Mouse (Mus musculus) thymus, adult 2 months (tissue): Measurements from ENCODE around the gene Serinc4. TPM values are rescaled to one million over a fixed set of nuclear protein-coding genes. Genes with fewer than 3 reads are reported as not detected.
A peak's percentile ranks its signal among the peaks of the same experiment; 100 is the strongest.

ENCODE experiments used
- DNase-seq: peaks from one replicate; pipeline ENCODE4 v3.0.0; 2021
- H3K27ac ChIP-seq: fragments of 200-500 bp; 2 replicates; pipeline ENCODE4 v1.5.1; 2012; ENCODE audit warnings: low read length, control low read depth; ENCODE audit not compliant: control insufficient read depth, insufficient read depth
- H3K27me3 ChIP-seq: fragments of 200-500 bp; 2 replicates; pipeline ENCODE4 v1.6.1; 2012; ENCODE audit warnings: mild to moderate bottlenecking, low read length, moderate library complexity, mixed read lengths; ENCODE audit not compliant: control insufficient read depth, insufficient read depth
- H3K36me3 ChIP-seq: fragments of 200-500 bp; 2 replicates; pipeline ENCODE4 v1.6.1; 2012; ENCODE audit warnings: mild to moderate bottlenecking, low read length, moderate library complexity; ENCODE audit not compliant: control insufficient read depth, insufficient read depth
- H3K4me1 ChIP-seq: fragments of 200-500 bp; replicated peaks from 2 replicates; pipeline ENCODE4 v1.6.1; 2012; ENCODE audit warnings: low read length; ENCODE audit not compliant: control insufficient read depth, insufficient read depth
- H3K4me3 ChIP-seq: fragments of 200-500 bp; 2 replicates; pipeline ENCODE4 v1.5.1; 2012; ENCODE audit warnings: mild to moderate bottlenecking, low read length, control low read depth, moderate library complexity; ENCODE audit not compliant: control insufficient read depth, insufficient read depth
- CTCF ChIP-seq: fragments of 200-500 bp; IDR thresholded peaks from 2 replicates; pipeline ENCODE4 v1.5.1; 2012; ENCODE audit warnings: mild to moderate bottlenecking, control low read depth, low read length, moderate library complexity, borderline replicate concordance; ENCODE audit not compliant: control insufficient read depth, poor library complexity, insufficient read depth; ENCODE audit errors: extremely low read depth
- POLR2A ChIP-seq: fragments of 200-500 bp; IDR thresholded peaks from 2 replicates; pipeline ENCODE4 v1.6.1; 2012; ENCODE audit warnings: mild to moderate bottlenecking, low read length, control low read depth, moderate library complexity; ENCODE audit not compliant: control insufficient read depth, poor library complexity, insufficient read depth; ENCODE audit errors: extremely low read depth
- WGBS: fragments of 180-500 bp; shearing (Covaris S2); methylation state at CpG from one replicate; pipeline ENCODE4 v1.1.7; 2018; 5-methylcytosine and 5-hydroxymethylcytosine counted together
- polyA plus RNA-seq: library from polyadenylated mRNA; depleted of rRNA; stranded (reverse); fragments of >200 nt; gene quantifications from 2 replicates; pipeline ENCODE4 v1.2.3, GENCODE M21; 2012; rRNA removed

Gene Serinc4
- polyA plus RNA-seq, 1 experiment, result 0.70 TPM

GRCm38 (mm10) chr2:121414139-121414685, 42.4 kb downstream of the Serinc4 start:
- no peaks in the 10 kb centered on the region for H3K27me3 ChIP-seq
- peak overlapping the region; percentile 55 for H3K27ac ChIP-seq
- WGBS, result 1% methylated on average over 32 of the region's 32 CpGs
- H3K4me1 ChIP-seq, result peaks cover 7% of the 10 kb centered on the region
- peaks cover 9% of the 10 kb centered on the region; the same call in 1 of the 2 replicates for H3K36me3 ChIP-seq
- peak; percentile 52 for DNase-seq
- no peak for TF ChIP-seq POLR2A
- no peak for TF ChIP-seq CTCF
- H3K4me3 ChIP-seq, result peak overlapping the region; percentile 87

- under 1% methylated on average over 68 of the region's 68 CpGs for WGBS
- no peaks in the 10 kb centered on the region for H3K27me3 ChIP-seq
- H3K4me3 ChIP-seq, result peak within 1 kb of the TSS; percentile 87
- peak; percentile 97 for TF ChIP-seq POLR2A
- TF ChIP-seq CTCF, result peak; percentile 49; the same call in 1 of the 2 replicates
- H3K4me1 ChIP-seq, result peaks cover 7% of the 10 kb centered on the region
- peak; percentile 95 for DNase-seq
- peaks cover 2% of the 10 kb centered on the region; the same call in 1 of the 2 replicates for H3K36me3 ChIP-seq
- H3K27ac ChIP-seq, result peak within 1 kb of the TSS; percentile 62
Measured at GRCm38 (mm10) chr2:121413387-121414042, 43.1 kb downstream of the Serinc4 start, which contains the start of the genes Pdia3 and Catsper2. Gene Pdia3 (plus strand): TSS chr2:121413775. Gene Catsper2 (minus strand): TSS chr2:121413792.

- Histone ChIP-seq H3K27ac (peak overlapping the region; percentile 62), H3K4me1 (peaks cover 7% of the 10 kb centered on the region), H3K36me3 (no peaks in the 10 kb centered on the region), H3K27me3 (no peaks in the 10 kb centered on the region), H3K4me3 (peak overlapping the region; percentile 75)
- DNase-seq, result no peak
- no peak for TF ChIP-seq POLR2A
- TF ChIP-seq CTCF, result no peak
- 11% methylated on average over 4 of the region's 4 CpGs for WGBS
Measured at GRCm38 (mm10) chr2:121412843-121413386, 43.7 kb downstream of the Serinc4 start.

- Histone ChIP-seq H3K36me3 (no peaks in the 10 kb centered on the region), H3K4me3 (no peak overlapping the region), H3K27me3 (no peaks in the 10 kb centered on the region), H3K27ac (no peak overlapping the region), H3K4me1 (peaks cover 3% of the 10 kb centered on the region)
- 42% methylated on average over 4 of the region's 4 CpGs for WGBS
- DNase-seq, result peak; percentile 60
- TF ChIP-seq CTCF, result no peak
- TF ChIP-seq POLR2A, result no peak
Measured at GRCm38 (mm10) chr2:121408160-121408559, 48.4 kb downstream of the Serinc4 start.

GRCm38 (mm10) chr2:121403296-121403695, 53.3 kb downstream of the Serinc4 start:
- no peak for DNase-seq
- no peaks in the 10 kb centered on the region for H3K36me3 ChIP-seq
- H3K27me3 ChIP-seq, result no peaks in the 10 kb centered on the region
- no peaks in the 10 kb centered on the region for H3K4me1 ChIP-seq
- no peak overlapping the region for H3K27ac ChIP-seq
- no peak overlapping the region for H3K4me3 ChIP-seq
- TF ChIP-seq POLR2A, result no peak
- TF ChIP-seq CTCF, result no peak

- peak; percentile 77 for DNase-seq
- 32% methylated on average over 8 of the region's 8 CpGs for WGBS
Measured at GRCm38 (mm10) chr2:121396624-121397023, 60.0 kb downstream of the Serinc4 start.

More at GRCm38 (mm10) chr2:121396624-121397023, 60.0 kb downstream of the Serinc4 start:
- no peaks in the 10 kb centered on the region for H3K4me1 ChIP-seq
- H3K36me3 ChIP-seq, result no peaks in the 10 kb centered on the region
- no peak overlapping the region for H3K4me3 ChIP-seq
- no peak for TF ChIP-seq POLR2A
- no peak for TF ChIP-seq CTCF
- no peak overlapping the region for H3K27ac ChIP-seq
- no peaks in the 10 kb centered on the region for H3K27me3 ChIP-seq

Other genes starting within 250 kb of the Serinc4 start
- gene Trp53bp1, start 185.4 kb downstream of the Serinc4 start, polyA plus RNA-seq, result 38.9 and 39.5 TPM in 2 replicates
- gene Map1a, start 167.2 kb downstream of the Serinc4 start, polyA plus RNA-seq, result 1.1 TPM in 2 replicates
- gene Ppip5k1, start 101.4 kb downstream of the Serinc4 start, polyA plus RNA-seq, result 21.8 and 23.9 TPM in 2 replicates
- 40.6 and 48.0 TPM in 2 replicates for gene Ckmt1, start 99.1 kb downstream of the Serinc4 start, polyA plus RNA-seq
- 0.47 TPM in 2 replicates for gene Strc, start 69.6 kb downstream of the Serinc4 start, polyA plus RNA-seq
- gene Pdia3, start 43.0 kb downstream of the Serinc4 start, polyA plus RNA-seq, result 550 and 817 TPM in 2 replicates
- 2.1 and 2.6 TPM in 2 replicates for gene Catsper2, start 43.0 kb downstream of the Serinc4 start, polyA plus RNA-seq
- gene Ell3, start 12.5 kb downstream of the Serinc4 start, polyA plus RNA-seq, result 0.92 and 1.0 TPM in 2 replicates
- 370 and 498 TPM in 2 replicates for gene Serf2, start 7.6 kb downstream of the Serinc4 start, polyA plus RNA-seq
- gene Hypk, start 3.5 kb downstream of the Serinc4 start, polyA plus RNA-seq, result 7.7 and 8.9 TPM in 2 replicates
- 5.0 and 5.1 TPM in 2 replicates for gene Mfap1b, start 17.3 kb upstream of the Serinc4 start, polyA plus RNA-seq
- gene Mfap1a, start 49.9 kb upstream of the Serinc4 start, polyA plus RNA-seq, result 3.8 and 4.7 TPM in 2 replicates
- 15.5 and 19.1 TPM in 2 replicates for gene Wdr76, start 49.9 kb upstream of the Serinc4 start, polyA plus RNA-seq